Mouse (Mus musculus) hindbrain, embryonic 11.5 days (tissue): ENCODE results near the gene Gpr107. TPM values are rescaled to one million over a fixed set of nuclear protein-coding genes. Genes with fewer than 3 reads are reported as not detected.

ENCODE experiments used
- ATAC-seq: fragments of 200-750 bp; cut with Nextera tagmentation; 2 replicates; pipeline ENCODE4 v1.8.0; 2017; ENCODE audit warnings: mild to moderate bottlenecking, moderate TSS enrichment, moderate library complexity; ENCODE audit not compliant: low FRiP score
- DNase-seq: peaks from one replicate; pipeline ENCODE4 v3.0.0-alpha.2; 2015; ENCODE audit warnings: low spot score
- H3K27ac ChIP-seq: fragments of 300-500 bp; sonication (generic); 2 replicates; pipeline ENCODE4 v1.5.1; 2014; ENCODE audit warnings: mild to moderate bottlenecking, low read depth, low read length
- H3K27me3 ChIP-seq: fragments of 300-500 bp; sonication (generic); 2 replicates; pipeline ENCODE4 v1.6.1; 2014; ENCODE audit warnings: mild to moderate bottlenecking, low read length, moderate library complexity, mixed read lengths; ENCODE audit not compliant: control insufficient read depth, insufficient read depth
- H3K36me3 ChIP-seq: fragments of 300-500 bp; sonication (generic); 2 replicates; pipeline ENCODE4 v1.6.1; 2014; ENCODE audit warnings: mild to moderate bottlenecking, low read length, moderate library complexity, mixed read lengths; ENCODE audit not compliant: control insufficient read depth, insufficient read depth
- H3K4me1 ChIP-seq: fragments of 300-500 bp; sonication (generic); replicated peaks from 2 replicates; pipeline ENCODE4 v1.6.1; 2014; ENCODE audit warnings: low read length, mixed read lengths; ENCODE audit not compliant: control insufficient read depth, insufficient read depth
- H3K4me2 ChIP-seq: fragments of 300-500 bp; sonication (generic); replicated peaks from 2 replicates; pipeline ENCODE4 v1.6.1; 2014; ENCODE audit warnings: mild to moderate bottlenecking, low read depth, low read length
- H3K4me3 ChIP-seq: fragments of 300-500 bp; sonication (generic); 2 replicates; pipeline ENCODE4 v1.5.1; 2014; ENCODE audit warnings: low read depth, low read length
- H3K9ac ChIP-seq: fragments of 300-500 bp; sonication (generic); 2 replicates; pipeline ENCODE4 v1.6.1; 2014; ENCODE audit warnings: low read depth, low read length
- H3K9me3 ChIP-seq: fragments of 300-500 bp; sonication (generic); 2 replicates; pipeline ENCODE4 v1.6.1; 2016; ENCODE audit warnings: low read length; ENCODE audit not compliant: control insufficient read depth
- WGBS: fragments of 180-500 bp; shearing (Covaris S2); extraction: QIAGEN DNeasy Blood & Tissue Kit; methylation state at CpG from one replicate; pipeline ENCODE4 v1.1.7; 2014; 5-methylcytosine and 5-hydroxymethylcytosine counted together
- polyA plus RNA-seq: library from polyadenylated mRNA; unstranded; fragments of >200 nt; fragmentation: Nextera tagmentation; extraction: Ambion mirVana; gene quantifications from 2 replicates; pipeline ENCODE4 v1.2.1, GENCODE M21; 2014

Gpr107 gene
- polyA plus RNA-seq, 1 experiment from 2014 or later = 35.8 TPM

GRCm38 (mm10) chr2:31206211-31206610 is 54.1 kb downstream of the Gpr107 start:
- no peak overlapping the region for H3K4me2 ChIP-seq
- no peaks in the 10 kb centered on the region for H3K36me3 ChIP-seq
- WGBS = 85% methylated on average over 4 of the region's 4 CpGs
- no peak overlapping the region for H3K9ac ChIP-seq
- DNase-seq (no peak), ATAC-seq (no peak)
- H3K27me3 ChIP-seq = no peaks in the 10 kb centered on the region
- no peaks in the 10 kb centered on the region for H3K9me3 ChIP-seq
- H3K4me3 ChIP-seq = no peak overlapping the region
- 0 out of 2 replicates have a peak overlapping the region, but pooled peaks have one; percentile 3 for H3K27ac ChIP-seq
- H3K4me1 ChIP-seq = no peaks in the 10 kb centered on the region; the same call in 1 of the 2 replicates

DNA sequence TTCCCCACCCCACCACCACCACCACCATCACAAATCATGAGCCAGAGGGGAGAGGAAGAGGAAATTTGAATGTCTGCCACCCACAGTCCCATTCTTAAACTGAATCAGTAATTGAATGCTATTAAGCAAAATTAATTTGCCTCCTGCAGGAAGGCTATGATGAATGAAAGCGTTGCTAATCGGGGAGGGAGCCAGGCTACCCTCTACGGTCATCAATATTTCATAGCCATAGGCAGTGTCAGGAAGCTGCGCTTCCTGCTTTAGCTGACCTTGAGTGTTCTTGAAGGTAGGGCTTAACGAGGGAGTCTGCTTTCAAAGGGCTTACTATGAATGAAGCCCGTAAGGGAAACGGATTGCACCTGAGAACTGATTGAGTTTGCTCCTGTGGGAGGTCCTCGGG is 54.8 kb downstream of the Gpr107 start:
- 63% methylated on average over 8 of the region's 8 CpGs for WGBS
- ATAC-seq (no peak), DNase-seq (no peak)
- Histone ChIP-seq H3K9ac (no peak overlapping the region), H3K36me3 (no peaks in the 10 kb centered on the region), H3K4me2 (no peak overlapping the region), H3K4me1 (no peaks in the 10 kb centered on the region; the same call in 1 of the 2 replicates), H3K27me3 (no peaks in the 10 kb centered on the region), H3K9me3 (no peaks in the 10 kb centered on the region), H3K4me3 (no peak overlapping the region), H3K27ac (no peak overlapping the region)

- no peaks in the 10 kb centered on the region for H3K9me3 ChIP-seq
- ATAC-seq (no peak), DNase-seq (no peak)
- H3K36me3 ChIP-seq = no peaks in the 10 kb centered on the region
- no peaks in the 10 kb centered on the region for H3K27me3 ChIP-seq
- H3K4me1 ChIP-seq = no peaks in the 10 kb centered on the region; the same call in 1 of the 2 replicates
- H3K27ac ChIP-seq = no peak overlapping the region
- H3K4me3 ChIP-seq = no peak overlapping the region
- WGBS = 92% methylated on average over 13 of the region's 13 CpGs
- no peak overlapping the region for H3K9ac ChIP-seq
- no peak overlapping the region for H3K4me2 ChIP-seq
These were observed 56.5 kb downstream of the Gpr107 start for GRCm38 (mm10) chr2:31208544-31209142.

- no peak overlapping the region for H3K4me2 ChIP-seq
- H3K27ac ChIP-seq = no peak overlapping the region
- no peak overlapping the region for H3K9ac ChIP-seq
- no peaks in the 10 kb centered on the region; the same call in 1 of the 2 replicates for H3K4me1 ChIP-seq
- H3K4me3 ChIP-seq = no peak overlapping the region
- no peaks in the 10 kb centered on the region for H3K36me3 ChIP-seq
- no peaks in the 10 kb centered on the region for H3K27me3 ChIP-seq
- 89% methylated on average over 4 of the region's 4 CpGs for WGBS
- DNase-seq (no peak), ATAC-seq (no peak)
- no peaks in the 10 kb centered on the region for H3K9me3 ChIP-seq
These were observed 57.4 kb downstream of the Gpr107 start for GRCm38 (mm10) chr2:31209525-31209924.

DNA sequence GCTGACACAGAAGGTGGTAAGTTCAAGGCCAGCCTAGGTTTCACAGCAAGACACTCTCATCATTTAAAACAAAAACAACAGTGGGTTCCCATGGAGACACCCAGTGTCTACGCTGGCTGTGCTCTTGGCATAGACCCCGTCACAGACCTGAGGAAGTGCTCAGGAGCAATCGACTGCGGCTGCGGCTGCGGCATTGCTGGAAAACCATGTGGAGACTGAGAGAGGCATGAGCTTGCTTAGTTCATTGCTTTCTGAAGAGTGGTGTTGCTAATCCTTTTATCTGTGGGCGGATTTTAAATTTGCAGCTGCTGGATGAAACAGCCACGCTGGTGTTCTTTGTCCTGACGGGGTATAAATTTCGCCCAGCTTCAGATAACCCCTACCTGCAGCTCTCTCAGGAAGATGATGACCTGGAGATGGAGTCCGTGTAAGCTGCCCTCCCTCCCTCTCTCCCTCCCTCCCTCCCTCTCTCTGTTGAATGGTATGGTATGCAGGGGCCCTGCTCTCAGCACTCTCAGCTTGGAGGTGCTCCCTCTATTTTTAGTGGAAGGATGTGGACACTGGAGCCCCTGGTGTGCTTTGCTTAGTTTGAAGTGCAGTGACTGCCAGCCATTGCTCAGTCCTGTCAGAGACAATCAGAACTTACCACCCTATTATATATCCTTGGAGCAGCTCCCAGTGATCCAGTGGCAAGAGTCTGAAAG is 58.2 kb downstream of the Gpr107 start:
- Histone ChIP-seq H3K9me3 (no peaks in the 10 kb centered on the region), H3K9ac (no peak overlapping the region), H3K27ac (no peak overlapping the region), H3K4me1 (no peaks in the 10 kb centered on the region; the same call in 1 of the 2 replicates), H3K4me2 (no peak overlapping the region), H3K4me3 (no peak overlapping the region), H3K27me3 (no peaks in the 10 kb centered on the region), H3K36me3 (no peaks in the 10 kb centered on the region)
- DNase-seq = no peak
- ATAC-seq = no peak
- 74% methylated on average over 11 of the region's 11 CpGs for WGBS

GRCm38 (mm10) chr2:31211204-31211603 is 59.1 kb downstream of the Gpr107 start:
- ATAC-seq (no peak), DNase-seq (no peak)
- Histone ChIP-seq H3K9ac (no peak overlapping the region), H3K4me2 (no peak overlapping the region), H3K4me1 (no peaks in the 10 kb centered on the region; the same call in 1 of the 2 replicates), H3K9me3 (no peaks in the 10 kb centered on the region), H3K4me3 (no peak overlapping the region), H3K27me3 (no peaks in the 10 kb centered on the region), H3K27ac (no peak overlapping the region), H3K36me3 (no peaks in the 10 kb centered on the region)
- 68% methylated on average over 3 of the region's 3 CpGs for WGBS

GRCm38 (mm10) chr2:31214211-31214796 is 62.2 kb downstream of the Gpr107 start:
- Histone ChIP-seq H3K27ac (no peak overlapping the region), H3K4me3 (no peak overlapping the region), H3K9me3 (no peaks in the 10 kb centered on the region), H3K9ac (no peak overlapping the region), H3K4me2 (no peak overlapping the region), H3K36me3 (no peaks in the 10 kb centered on the region; the same call in 1 of the 2 replicates), H3K4me1 (no peaks in the 10 kb centered on the region), H3K27me3 (no peaks in the 10 kb centered on the region)
- ATAC-seq (no peak), DNase-seq (no peak)
- WGBS = 87% methylated on average over 16 of the region's 16 CpGs

DNA sequence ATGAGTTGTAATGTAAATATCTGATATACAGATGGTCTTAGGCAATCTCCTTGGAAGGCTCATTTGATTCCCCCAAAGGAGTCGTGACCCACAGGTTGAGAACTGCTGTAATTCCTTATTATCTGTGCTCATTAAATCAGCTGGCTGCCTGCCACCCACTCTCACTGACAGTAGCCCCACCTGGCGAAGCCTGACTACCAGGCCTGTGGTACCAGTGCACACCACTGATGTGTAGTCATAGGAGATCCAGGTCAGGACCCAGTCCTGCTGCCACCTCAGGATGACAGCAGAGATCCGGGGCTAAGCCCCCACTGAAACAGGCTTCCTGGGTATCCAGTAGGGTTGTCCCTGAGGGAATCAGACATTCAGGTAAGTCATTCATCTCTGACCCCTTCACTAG is 66.5 kb downstream of the Gpr107 start:
- ATAC-seq (no peak), DNase-seq (no peak)
- Histone ChIP-seq H3K4me3 (no peak overlapping the region), H3K27ac (no peak overlapping the region), H3K36me3 (no peaks in the 10 kb centered on the region; the same call in 1 of the 2 replicates), H3K27me3 (no peaks in the 10 kb centered on the region), H3K9ac (no peak overlapping the region), H3K4me2 (no peak overlapping the region), H3K4me1 (no peaks in the 10 kb centered on the region), H3K9me3 (no peaks in the 10 kb centered on the region)
- 85% methylated on average over 3 of the region's 3 CpGs for WGBS
